Mouse (Mus musculus): ENCODE measurements around the gene Gde1. TPM values are rescaled to one million over a fixed set of nuclear protein-coding genes. Genes with fewer than 3 reads are reported as not detected.
A peak's percentile ranks its signal among the peaks of the same experiment; 100 is the strongest.

Gde1 gene
- polyA plus RNA-seq, 1 experiment from 2014 or later, result 97.7 TPM

DNA sequence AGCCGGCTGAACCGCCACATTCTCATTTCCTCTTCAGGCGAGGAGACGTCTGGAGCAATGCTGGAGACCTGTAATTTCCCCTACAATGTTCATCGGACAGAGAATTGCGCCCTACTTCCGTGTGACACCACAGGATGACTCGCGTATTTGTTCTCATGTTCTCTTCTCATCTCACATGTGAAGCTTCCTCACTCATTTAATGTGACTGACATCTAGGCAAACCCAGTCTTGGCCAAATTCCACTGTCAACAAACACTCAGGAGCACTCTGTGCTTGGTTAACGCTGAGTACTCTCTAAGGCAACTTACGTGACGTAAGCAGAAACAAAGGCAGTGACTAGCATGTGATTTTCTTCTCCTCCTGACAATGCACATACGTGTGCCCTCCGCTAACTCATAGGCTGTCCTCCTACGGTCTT, 2.4 kb downstream of the Gde1 start:
- H3K4me1 ChIP-seq (replicated peaks; ENCODE audit: control insufficient read depth, insufficient read depth, low read length), result peaks cover 7% of the 10 kb centered on the region; the same call in 1 of the 2 replicates
- no peaks in the 10 kb centered on the region; the same call in 1 of the 2 replicates for H3K36me3 ChIP-seq (ENCODE audit: control insufficient read depth, insufficient read depth, low read length)
- H3K4me2 ChIP-seq (ENCODE audit: low read depth, low read length, severe bottlenecking), result no peak overlapping the region
- no peak overlapping the region for H3K27ac ChIP-seq (ENCODE audit: low read depth, low read length)
- H3K9me3 ChIP-seq (ENCODE audit: control insufficient read depth, low read length), result no peaks in the 10 kb centered on the region
- 96% methylated on average over 15 of the region's 15 CpGs for WGBS
- no peak overlapping the region for H3K4me3 ChIP-seq (ENCODE audit: low read depth, low read length)
- no peaks in the 10 kb centered on the region for H3K27me3 ChIP-seq (ENCODE audit: control insufficient read depth, insufficient read depth, low read length)
- no peak for DNase-seq (ENCODE audit: low spot score)
- H3K9ac ChIP-seq (ENCODE audit: low read length), result no peak overlapping the region
- no peak for ATAC-seq (replicated peaks; ENCODE audit: low FRiP score)

GRCm38 (mm10) chr7:118698882-118699281, 6.7 kb downstream of the Gde1 start:
- peaks cover 2% of the 10 kb centered on the region for H3K36me3 ChIP-seq (ENCODE audit: control insufficient read depth, insufficient read depth, low read length)

DNA sequence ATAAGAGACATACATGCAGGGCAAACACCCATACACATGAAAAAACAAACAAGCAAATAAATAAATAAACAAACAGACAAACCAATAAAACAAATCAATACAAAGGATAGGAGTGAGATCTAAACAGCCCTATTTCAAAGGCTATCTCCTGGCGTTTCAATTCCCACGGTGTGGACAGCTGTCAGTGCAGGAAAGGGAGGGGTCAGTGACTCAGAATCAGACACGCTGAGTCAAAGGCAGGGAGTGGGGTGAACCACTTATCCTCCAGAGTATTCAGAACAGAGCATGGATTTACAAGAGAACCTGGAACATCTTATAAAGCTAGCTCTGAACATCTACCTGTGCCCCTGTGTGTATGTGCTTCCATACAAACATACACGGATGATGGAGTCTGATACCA, 8.4 kb downstream of the Gde1 start:
- Histone ChIP-seq H3K9ac (ENCODE audit: low read length) (no peak overlapping the region), H3K9me3 (ENCODE audit: control insufficient read depth, low read length) (no peaks in the 10 kb centered on the region), H3K4me1 (replicated peaks; ENCODE audit: control insufficient read depth, insufficient read depth, low read length) (no peaks in the 10 kb centered on the region), H3K36me3 (ENCODE audit: control insufficient read depth, insufficient read depth, low read length) (peaks cover 2% of the 10 kb centered on the region), H3K27me3 (ENCODE audit: control insufficient read depth, insufficient read depth, low read length) (no peaks in the 10 kb centered on the region), H3K4me2 (ENCODE audit: low read depth, low read length, severe bottlenecking) (no peak overlapping the region), H3K4me3 (ENCODE audit: low read depth, low read length) (no peak overlapping the region), H3K27ac (ENCODE audit: low read depth, low read length) (no peak overlapping the region)
- 90% methylated on average over 4 of the region's 4 CpGs for WGBS
- no peak for DNase-seq (ENCODE audit: low spot score)
- no peak for ATAC-seq (replicated peaks; ENCODE audit: low FRiP score)

More at GRCm38 (mm10) chr7:118698882-118699281, 6.7 kb downstream of the Gde1 start:
- DNase-seq (ENCODE audit: low spot score), result no peak
- ATAC-seq (replicated peaks; ENCODE audit: low FRiP score), result no peak
- Histone ChIP-seq H3K4me3 (ENCODE audit: low read depth, low read length) (no peak overlapping the region), H3K27ac (ENCODE audit: low read depth, low read length) (no peak overlapping the region), H3K9ac (ENCODE audit: low read length) (no peak overlapping the region), H3K4me2 (ENCODE audit: low read depth, low read length, severe bottlenecking) (no peak overlapping the region), H3K9me3 (ENCODE audit: control insufficient read depth, low read length) (no peaks in the 10 kb centered on the region), H3K4me1 (replicated peaks; ENCODE audit: control insufficient read depth, insufficient read depth, low read length) (no peaks in the 10 kb centered on the region), H3K27me3 (ENCODE audit: control insufficient read depth, insufficient read depth, low read length) (no peaks in the 10 kb centered on the region)
- 93% methylated on average over 9 of the region's 9 CpGs for WGBS

- H3K4me3 ChIP-seq (ENCODE audit: low read depth, low read length), result no peak overlapping the region
- ATAC-seq (replicated peaks; ENCODE audit: low FRiP score), result no peak
- no peaks in the 10 kb centered on the region for H3K9me3 ChIP-seq (ENCODE audit: control insufficient read depth, low read length)
- no peak overlapping the region for H3K4me2 ChIP-seq (ENCODE audit: low read depth, low read length, severe bottlenecking)
- no peaks in the 10 kb centered on the region for H3K4me1 ChIP-seq (replicated peaks; ENCODE audit: control insufficient read depth, insufficient read depth, low read length)
- no peaks in the 10 kb centered on the region for H3K27me3 ChIP-seq (ENCODE audit: control insufficient read depth, insufficient read depth, low read length)
- no peak overlapping the region for H3K9ac ChIP-seq (ENCODE audit: low read length)
- peaks cover 2% of the 10 kb centered on the region for H3K36me3 ChIP-seq (ENCODE audit: control insufficient read depth, insufficient read depth, low read length)
- WGBS, result 95% methylated on average over 6 of the region's 6 CpGs
- no peak for DNase-seq (ENCODE audit: low spot score)
- H3K27ac ChIP-seq (ENCODE audit: low read depth, low read length), result no peak overlapping the region
Observed at GRCm38 (mm10) chr7:118696146-118696545, 9.4 kb downstream of the Gde1 start.

DNA sequence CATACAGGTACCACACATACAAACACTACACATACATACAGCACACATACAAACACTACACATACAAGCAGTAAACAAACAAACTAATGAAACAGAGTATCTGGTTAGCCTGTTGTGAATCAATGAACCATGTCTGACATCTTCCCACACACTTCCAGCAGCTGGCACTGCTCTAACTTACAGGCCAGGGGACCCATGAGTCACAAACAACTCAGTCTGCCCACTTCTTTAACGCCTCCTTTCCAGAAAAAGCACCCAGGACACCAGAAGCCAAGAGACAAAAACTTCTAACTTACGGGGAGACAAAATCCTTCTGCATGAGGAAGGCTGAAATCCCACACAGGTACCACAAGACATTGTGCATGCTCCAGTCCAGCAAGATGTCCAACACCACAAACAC, 14.3 kb downstream of the Gde1 start:
- no peaks in the 10 kb centered on the region for H3K27me3 ChIP-seq (ENCODE audit: control insufficient read depth, insufficient read depth, low read length)
- no peaks in the 10 kb centered on the region for H3K9me3 ChIP-seq (ENCODE audit: control insufficient read depth, low read length)
- WGBS, result 92% methylated on average over 2 of the region's 2 CpGs
- H3K9ac ChIP-seq (ENCODE audit: low read length), result no peak overlapping the region
- H3K4me2 ChIP-seq (ENCODE audit: low read depth, low read length, severe bottlenecking), result no peak overlapping the region
- ATAC-seq (replicated peaks; ENCODE audit: low FRiP score) (no peak), DNase-seq (ENCODE audit: low spot score) (no peak)
- no peaks in the 10 kb centered on the region for H3K4me1 ChIP-seq (replicated peaks; ENCODE audit: control insufficient read depth, insufficient read depth, low read length)
- no peak overlapping the region for H3K4me3 ChIP-seq (ENCODE audit: low read depth, low read length)
- peaks cover 9% of the 10 kb centered on the region for H3K36me3 ChIP-seq (ENCODE audit: control insufficient read depth, insufficient read depth, low read length)
- no peak overlapping the region for H3K27ac ChIP-seq (ENCODE audit: low read depth, low read length)

GRCm38 (mm10) chr7:118689088-118689487, 16.5 kb downstream of the Gde1 start:
- DNase-seq (ENCODE audit: low spot score) (no peak), ATAC-seq (replicated peaks; ENCODE audit: low FRiP score) (no peak)
- Histone ChIP-seq H3K9ac (ENCODE audit: low read length) (no peak overlapping the region), H3K9me3 (ENCODE audit: control insufficient read depth, low read length) (no peaks in the 10 kb centered on the region), H3K36me3 (ENCODE audit: control insufficient read depth, insufficient read depth, low read length) (peaks cover 7% of the 10 kb centered on the region; the same call in 1 of the 2 replicates), H3K4me2 (ENCODE audit: low read depth, low read length, severe bottlenecking) (no peak overlapping the region), H3K27me3 (ENCODE audit: control insufficient read depth, insufficient read depth, low read length) (no peaks in the 10 kb centered on the region), H3K27ac (ENCODE audit: low read depth, low read length) (no peak overlapping the region), H3K4me3 (ENCODE audit: low read depth, low read length) (no peak overlapping the region), H3K4me1 (replicated peaks; ENCODE audit: control insufficient read depth, insufficient read depth, low read length) (no peaks in the 10 kb centered on the region)
- 91% methylated on average over 7 of the region's 7 CpGs for WGBS

DNA sequence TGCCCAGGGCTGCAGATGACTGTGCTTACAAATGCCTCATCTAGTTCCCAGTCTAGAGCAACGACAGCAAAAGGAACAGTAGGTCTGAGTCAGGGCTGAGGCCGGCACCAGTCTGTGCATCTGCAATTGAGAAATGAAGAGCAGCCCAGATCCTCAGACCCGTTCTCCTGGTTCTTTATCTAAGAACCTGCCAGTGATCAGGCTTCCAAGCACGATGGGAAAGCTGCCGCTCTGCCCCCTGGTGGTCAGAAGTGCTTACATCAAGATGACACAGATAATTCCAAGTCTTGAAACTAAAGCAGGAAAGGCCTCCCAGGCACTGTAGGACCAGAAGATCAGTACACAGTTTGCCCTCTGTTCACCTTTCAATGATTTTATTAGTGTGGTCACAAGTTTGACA, 17.4 kb downstream of the Gde1 start:
- Histone ChIP-seq H3K4me1 (replicated peaks; ENCODE audit: control insufficient read depth, insufficient read depth, low read length) (no peaks in the 10 kb centered on the region), H3K4me3 (ENCODE audit: low read depth, low read length) (no peak overlapping the region), H3K27me3 (ENCODE audit: control insufficient read depth, insufficient read depth, low read length) (no peaks in the 10 kb centered on the region), H3K27ac (ENCODE audit: low read depth, low read length) (no peak overlapping the region), H3K9ac (ENCODE audit: low read length) (no peak overlapping the region), H3K36me3 (ENCODE audit: control insufficient read depth, insufficient read depth, low read length) (peaks cover 7% of the 10 kb centered on the region; the same call in 1 of the 2 replicates), H3K4me2 (ENCODE audit: low read depth, low read length, severe bottlenecking) (no peak overlapping the region), H3K9me3 (ENCODE audit: control insufficient read depth, low read length) (no peaks in the 10 kb centered on the region)
- ATAC-seq (replicated peaks; ENCODE audit: low FRiP score), result peak; percentile 42; the same call in 1 of the 2 replicates
- 26% methylated on average over 5 of the region's 5 CpGs for WGBS
- peak; percentile 90 for DNase-seq (ENCODE audit: low spot score)

DNA sequence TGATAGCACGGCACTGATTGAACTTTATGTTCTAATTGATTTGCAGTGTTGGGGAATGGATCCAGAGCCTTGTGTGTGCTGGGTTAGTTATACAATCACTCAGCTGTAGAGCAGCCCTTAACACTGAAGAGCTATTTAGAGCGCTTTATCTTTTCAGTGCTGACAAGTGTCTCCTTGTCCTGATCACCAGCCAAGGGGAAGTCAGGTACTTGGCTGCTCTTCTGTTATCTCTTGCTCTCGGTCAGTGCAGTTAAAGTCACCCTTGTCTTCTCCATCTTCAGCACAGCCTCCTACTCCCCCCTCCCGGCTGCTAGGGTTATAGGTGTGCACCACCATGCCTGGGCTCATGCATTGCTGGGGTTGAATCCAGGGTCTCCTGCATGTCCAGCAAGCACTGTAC, 28.8 kb downstream of the Gde1 start:
- Histone ChIP-seq H3K9ac (ENCODE audit: low read length) (no peak overlapping the region), H3K4me2 (ENCODE audit: low read depth, low read length, severe bottlenecking) (no peak overlapping the region), H3K4me3 (ENCODE audit: low read depth, low read length) (no peak overlapping the region), H3K4me1 (replicated peaks; ENCODE audit: control insufficient read depth, insufficient read depth, low read length) (no peaks in the 10 kb centered on the region), H3K36me3 (ENCODE audit: control insufficient read depth, insufficient read depth, low read length) (no peaks in the 10 kb centered on the region), H3K27me3 (ENCODE audit: control insufficient read depth, insufficient read depth, low read length) (no peaks in the 10 kb centered on the region), H3K27ac (ENCODE audit: low read depth, low read length) (no peak overlapping the region), H3K9me3 (ENCODE audit: control insufficient read depth, low read length) (no peaks in the 10 kb centered on the region)
- no peak for ATAC-seq (replicated peaks; ENCODE audit: low FRiP score)
- no peak for DNase-seq (ENCODE audit: low spot score)
- 86% methylated on average over 4 of the region's 4 CpGs for WGBS

DNA sequence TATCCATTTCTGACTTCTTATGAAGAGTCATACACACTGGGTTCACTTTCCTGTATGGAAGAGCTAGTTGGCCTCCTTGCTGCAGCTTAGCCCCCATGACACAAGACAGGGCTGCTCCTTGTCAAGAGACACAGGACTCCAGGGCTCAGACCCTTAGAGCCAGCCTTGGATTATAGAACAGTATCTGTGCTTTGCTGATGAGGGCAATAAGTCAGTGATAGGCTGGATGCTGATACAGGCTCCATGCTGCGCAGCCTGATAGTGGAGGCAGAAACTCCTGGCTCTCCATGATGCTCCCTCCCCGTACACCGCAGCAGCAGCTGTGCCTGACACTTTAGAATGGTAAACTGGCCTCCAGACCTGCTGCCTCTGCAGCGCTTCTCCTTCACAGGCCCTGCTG, 35.4 kb downstream of the Gde1 start:
- DNase-seq (ENCODE audit: low spot score) (no peak), ATAC-seq (replicated peaks; ENCODE audit: low FRiP score) (no peak)
- no peaks in the 10 kb centered on the region for H3K4me1 ChIP-seq (replicated peaks; ENCODE audit: control insufficient read depth, insufficient read depth, low read length)
- no peaks in the 10 kb centered on the region for H3K27me3 ChIP-seq (ENCODE audit: control insufficient read depth, insufficient read depth, low read length)
- no peak overlapping the region for H3K9ac ChIP-seq (ENCODE audit: low read length)
- H3K9me3 ChIP-seq (ENCODE audit: control insufficient read depth, low read length), result no peaks in the 10 kb centered on the region
- no peaks in the 10 kb centered on the region for H3K36me3 ChIP-seq (ENCODE audit: control insufficient read depth, insufficient read depth, low read length)
- no peak overlapping the region for H3K4me3 ChIP-seq (ENCODE audit: low read depth, low read length)
- no peak overlapping the region for H3K27ac ChIP-seq (ENCODE audit: low read depth, low read length)
- no peak overlapping the region for H3K4me2 ChIP-seq (ENCODE audit: low read depth, low read length, severe bottlenecking)
- WGBS, result 70% methylated on average over 4 of the region's 4 CpGs

Data from forebrain, embryonic 11.5 days (tissue).